11 mouse cellular contexts compared by ENCODE assay signal in the genomic region with DNA sequence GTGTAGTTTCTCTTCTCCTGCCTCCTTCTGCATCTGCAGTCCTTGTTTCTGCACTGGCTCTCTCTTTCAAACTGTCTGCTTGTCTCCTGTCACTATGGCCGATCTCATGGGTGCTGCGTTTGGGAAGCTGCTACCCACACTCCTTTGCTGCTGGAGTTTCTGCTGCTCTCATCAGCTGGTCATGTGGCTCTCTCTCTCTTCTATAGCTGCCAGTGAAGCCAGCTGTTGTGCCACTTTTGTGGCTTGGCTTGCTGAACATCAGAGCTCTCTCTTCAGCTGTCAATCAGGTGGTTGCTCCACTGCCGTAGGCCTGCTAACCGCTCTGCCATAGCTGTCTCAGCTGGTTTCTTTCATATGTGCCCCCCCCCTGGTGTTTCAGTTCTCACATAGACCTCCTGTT. TPM values are rescaled to one million over a fixed set of nuclear protein-coding genes. Genes with fewer than 3 reads are reported as not detected.
DNase-seq lines count a peak whose midpoint lies in the region; ATAC-seq and TF ChIP-seq lines count a peak whose summit lies in the region.
"Had no signal": no experiment of that assay in that cellular context is flagged by ENCODE, and none has a peak within 500 bp of the region (broad histone marks: within the 10 kb centered on the region; RNA-seq: fewer than 3 reads in every experiment).

No protein-coding gene starts in this region.

- no peak for TF ChIP-seq EP300 in liver, postnatal 0 days (IDR thresholded peaks at IDR 0.05; ENCODE audit: low read depth)

- H3K9ac ChIP-seq in midbrain, embryonic 16.5 days (ENCODE audit: low read depth, low read length), result no peak overlapping the region
- H3K9ac ChIP-seq in liver, postnatal 0 days (replicated peaks), result peak overlapping the region; percentile 45
- no peak overlapping the region for H3K9ac ChIP-seq in midbrain, embryonic 11.5 days (ENCODE audit: low read length)
- H3K9ac ChIP-seq: hindbrain, embryonic 14.5 days; midbrain, embryonic 12.5 days had no signal

- H3K27ac ChIP-seq in midbrain, embryonic 10.5 days (replicated peaks), result 0 out of 2 replicates have a peak overlapping the region, but pooled peaks have one; percentile 38
- no peak overlapping the region for H3K27ac ChIP-seq in midbrain, embryonic 16.5 days (ENCODE audit: low read length)
- H3K27ac ChIP-seq in embryonic facial prominence, embryonic 10.5 days (replicated peaks), result peak overlapping the region; percentile 30; the same call in 1 of the 2 replicates
- H3K27ac ChIP-seq in liver, postnatal 0 days (ENCODE audit: low read depth), result peak overlapping the region; percentile 93
- no peak overlapping the region for H3K27ac ChIP-seq in midbrain, embryonic 11.5 days (ENCODE audit: low read depth, low read length)
- H3K27ac ChIP-seq: hindbrain, embryonic 14.5 days; midbrain, embryonic 12.5 days had no signal

- H3K4me3 ChIP-seq in midbrain, embryonic 10.5 days, result no peak overlapping the region
- H3K4me3 ChIP-seq in midbrain, embryonic 16.5 days (ENCODE audit: low read depth, low read length), result no peak overlapping the region
- H3K4me3 ChIP-seq in embryonic facial prominence, embryonic 10.5 days, result no peak overlapping the region
- peak overlapping the region; percentile 0; the same call in 1 of the 2 replicates for H3K4me3 ChIP-seq in liver, postnatal 0 days (ENCODE audit: low read depth, low read length)
- H3K4me3 ChIP-seq in midbrain, embryonic 11.5 days (ENCODE audit: low read depth, low read length), result no peak overlapping the region
- H3K4me3 ChIP-seq: midbrain, embryonic 12.5 days had no signal

- DNase-seq in midbrain, embryonic 10.5 days (ENCODE audit: low spot score), result no peak
- DNase-seq in embryonic facial prominence, embryonic 10.5 days (ENCODE audit: low spot score), result no peak
- DNase-seq in liver, postnatal 0 days, result peak; percentile 26
- DNase-seq in thymus, postnatal 25 days, result peak; percentile 76
- DNase-seq in kidney, adult 18-20 months, result no peak
- DNase-seq in midbrain, embryonic 11.5 days (ENCODE audit: low spot score, missing footprints), result no peak
- no peak for DNase-seq in ovary, postnatal 10 days (ENCODE audit: low spot score)
- DNase-seq: lung, adult 18-20 months had no signal

- ATAC-seq in midbrain, embryonic 16.5 days, result no peak
- peak; percentile 10 for ATAC-seq in liver, postnatal 0 days
- no peak for ATAC-seq in midbrain, embryonic 11.5 days (ENCODE audit: low FRiP score)

- H3K27me3 ChIP-seq in midbrain, embryonic 10.5 days (ENCODE audit: low read depth, poor library complexity, severe bottlenecking), result no peaks in the 10 kb centered on the region
- H3K27me3 ChIP-seq in midbrain, embryonic 16.5 days (ENCODE audit: control insufficient read depth, insufficient read depth, low read depth, low read length), result no peaks in the 10 kb centered on the region
- H3K27me3 ChIP-seq in embryonic facial prominence, embryonic 10.5 days (replicated peaks; ENCODE audit: low read depth, poor library complexity, severe bottlenecking), result no peaks in the 10 kb centered on the region
- no peaks in the 10 kb centered on the region for H3K27me3 ChIP-seq in liver, postnatal 0 days (ENCODE audit: insufficient read depth, low read length)
- H3K27me3 ChIP-seq in midbrain, embryonic 11.5 days (ENCODE audit: control insufficient read depth, insufficient read depth, low read length), result no peaks in the 10 kb centered on the region
- H3K27me3 ChIP-seq: midbrain, embryonic 12.5 days had no signal

- TF ChIP-seq CTCF in liver, postnatal 0 days (IDR thresholded peaks at IDR 0.05; ENCODE audit: low read depth), result no peak

- no peaks in the 10 kb centered on the region for H3K36me3 ChIP-seq in midbrain, embryonic 10.5 days
- H3K36me3 ChIP-seq in midbrain, embryonic 16.5 days (ENCODE audit: control insufficient read depth, insufficient read depth, low read length), result no peaks in the 10 kb centered on the region
- no peaks in the 10 kb centered on the region for H3K36me3 ChIP-seq in embryonic facial prominence, embryonic 10.5 days (replicated peaks)
- no peaks in the 10 kb centered on the region for H3K36me3 ChIP-seq in liver, postnatal 0 days (replicated peaks; ENCODE audit: insufficient read depth, low read length)
- no peaks in the 10 kb centered on the region for H3K36me3 ChIP-seq in midbrain, embryonic 11.5 days (ENCODE audit: control insufficient read depth, insufficient read depth, low read length)
- H3K36me3 ChIP-seq: midbrain, embryonic 12.5 days had no signal

- WGBS in midbrain, embryonic 10.5 days, result 88% methylated on average over 4 of the region's 4 CpGs
- 62% methylated on average over 4 of the region's 4 CpGs for WGBS in midbrain, embryonic 16.5 days
- 90% methylated on average over 4 of the region's 4 CpGs for WGBS in embryonic facial prominence, embryonic 10.5 days
- WGBS in liver, postnatal 0 days (ENCODE audit: insufficient replicate concordance), result 73% methylated on average over 4 of the region's 4 CpGs
- WGBS in midbrain, embryonic 11.5 days, result 84% methylated on average over 4 of the region's 4 CpGs

- no peaks in the 10 kb centered on the region for H3K4me1 ChIP-seq in midbrain, embryonic 10.5 days
- H3K4me1 ChIP-seq in midbrain, embryonic 16.5 days (ENCODE audit: control insufficient read depth, insufficient read depth, low read length), result no peaks in the 10 kb centered on the region
- no peaks in the 10 kb centered on the region for H3K4me1 ChIP-seq in embryonic facial prominence, embryonic 10.5 days
- peaks cover 23% of the 10 kb centered on the region for H3K4me1 ChIP-seq in liver, postnatal 0 days (ENCODE audit: insufficient read depth)
- no peaks in the 10 kb centered on the region for H3K4me1 ChIP-seq in midbrain, embryonic 11.5 days (ENCODE audit: control insufficient read depth, insufficient read depth, low read length)
- H3K4me1 ChIP-seq: midbrain, embryonic 12.5 days had no signal

- no peak overlapping the region for H3K4me2 ChIP-seq in midbrain, embryonic 16.5 days (ENCODE audit: low read length)
- peak overlapping the region; percentile 57 for H3K4me2 ChIP-seq in liver, postnatal 0 days (ENCODE audit: low read depth, low read length)
- H3K4me2 ChIP-seq in midbrain, embryonic 11.5 days, result no peak overlapping the region
- H3K4me2 ChIP-seq: hindbrain, embryonic 14.5 days; midbrain, embryonic 12.5 days had no signal

- peaks cover 9% of the 10 kb centered on the region for H3K9me3 ChIP-seq in midbrain, embryonic 10.5 days (replicated peaks)
- no peaks in the 10 kb centered on the region for H3K9me3 ChIP-seq in midbrain, embryonic 16.5 days (replicated peaks; ENCODE audit: control insufficient read depth, low read length, poor library complexity, severe bottlenecking)
- H3K9me3 ChIP-seq in embryonic facial prominence, embryonic 10.5 days, result no peaks in the 10 kb centered on the region
- H3K9me3 ChIP-seq in liver, postnatal 0 days (ENCODE audit: low read length), result peaks cover 3% of the 10 kb centered on the region; the same call in 1 of the 2 replicates
- no peaks in the 10 kb centered on the region for H3K9me3 ChIP-seq in midbrain, embryonic 11.5 days (ENCODE audit: control insufficient read depth, low read length)
- H3K9me3 ChIP-seq: midbrain, embryonic 12.5 days had no signal

RNA-seq across cellular contexts. Expression of a gene that starts 17.0 kb away (rescaled TPM):
- polyA plus RNA-seq in midbrain, embryonic 10.5 days (2016; fragmentation: Nextera tagmentation; extraction: Ambion mirVana), result 0.60 and 1.1 TPM in 2 replicates
- polyA plus RNA-seq in midbrain, embryonic 16.5 days (2015; fragmentation: Nextera tagmentation; extraction: Ambion mirVana), result 11.3 and 11.4 TPM in 2 replicates
- polyA plus RNA-seq in embryonic facial prominence, embryonic 10.5 days (2016; fragmentation: Nextera tagmentation; extraction: Ambion mirVana), result 0.24 and 0.57 TPM in 2 replicates
- not detected in 2 replicates for polyA plus RNA-seq in liver, postnatal 0 days (2015; fragmentation: Nextera tagmentation; extraction: Ambion mirVana)
- 1.2 and 1.3 TPM in 2 replicates for polyA plus RNA-seq in midbrain, embryonic 11.5 days (2014; fragmentation: Nextera tagmentation; extraction: Ambion mirVana)

Comparison
In these comparisons a context has a peak if more than half of its experiments do, and no peak if none do; other contexts are left out.
1. H3K27ac ChIP-seq: peak in midbrain, embryonic 10.5 days (single experiment), embryonic facial prominence, embryonic 10.5 days (single experiment) and liver, postnatal 0 days (single experiment); none in midbrain, embryonic 16.5 days (single experiment) and midbrain, embryonic 11.5 days (single experiment).
2. DNase-seq: peak in liver, postnatal 0 days (single experiment) and thymus, postnatal 25 days (single experiment); none in midbrain, embryonic 10.5 days (single experiment), embryonic facial prominence, embryonic 10.5 days (single experiment), kidney, adult 18-20 months (single experiment), midbrain, embryonic 11.5 days (single experiment) and ovary, postnatal 10 days (single experiment).